Mouse (Mus musculus) frontal cortex, postnatal 36 days (tissue): ENCODE results near the gene Fgfr2.
A peak's percentile ranks its signal among the peaks of the same experiment; 100 is the strongest.
"Not testable (repeated sequence)": the region's sequence is repeated elsewhere in the genome, so short reads cannot be mapped to it uniquely, and the experiment has no call there.

Experiments used
- DNase-seq, 2 experiments: peaks; one replicate each; pipeline ENCODE4 v3.0.0; 2022; ENCODE audit warnings: low spot score in 2 of 2

Gene Fgfr2

DNA sequence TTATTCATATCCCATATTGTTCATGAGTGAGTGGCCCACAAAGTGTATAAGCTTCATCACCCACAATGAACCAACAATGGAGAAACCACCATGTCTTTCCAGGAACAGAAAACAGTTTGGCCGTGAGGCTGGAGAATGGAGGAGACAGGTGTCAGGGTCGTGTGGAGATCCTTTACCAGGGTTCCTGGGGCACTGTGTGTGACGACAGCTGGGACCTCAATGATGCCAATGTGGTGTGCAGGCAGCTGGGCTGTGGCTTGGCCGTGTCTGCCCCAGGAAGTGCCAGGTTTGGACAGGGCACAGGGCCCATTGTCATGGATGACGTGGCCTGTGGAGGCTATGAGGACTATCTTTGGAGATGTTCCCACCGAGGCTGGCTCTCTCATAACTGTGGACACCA is 2049.1 kb downstream of the Fgfr2 start:
- not testable (repeated sequence) for DNase-seq

DNA sequence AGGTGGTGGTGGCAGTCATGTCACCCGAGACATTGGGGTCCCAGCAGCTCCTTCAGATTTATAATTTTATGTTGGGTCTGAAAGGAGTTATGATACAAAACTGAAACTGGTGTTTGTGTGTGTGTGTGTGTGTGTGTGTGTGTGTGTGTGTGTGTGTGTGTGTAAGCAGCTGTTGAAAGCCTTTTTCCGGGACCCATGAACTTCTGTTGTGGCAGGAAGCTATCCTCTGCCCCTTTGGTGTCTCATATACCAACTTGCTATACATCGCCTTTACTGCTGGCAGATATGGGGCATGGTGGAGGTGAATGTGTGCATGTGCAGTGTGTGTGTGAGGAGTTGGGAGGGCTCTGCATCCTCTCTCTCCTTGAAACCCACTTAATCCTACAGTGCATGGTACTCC is 2049.7 kb downstream of the Fgfr2 start:
- DNase-seq: not testable (repeated sequence)

DNA sequence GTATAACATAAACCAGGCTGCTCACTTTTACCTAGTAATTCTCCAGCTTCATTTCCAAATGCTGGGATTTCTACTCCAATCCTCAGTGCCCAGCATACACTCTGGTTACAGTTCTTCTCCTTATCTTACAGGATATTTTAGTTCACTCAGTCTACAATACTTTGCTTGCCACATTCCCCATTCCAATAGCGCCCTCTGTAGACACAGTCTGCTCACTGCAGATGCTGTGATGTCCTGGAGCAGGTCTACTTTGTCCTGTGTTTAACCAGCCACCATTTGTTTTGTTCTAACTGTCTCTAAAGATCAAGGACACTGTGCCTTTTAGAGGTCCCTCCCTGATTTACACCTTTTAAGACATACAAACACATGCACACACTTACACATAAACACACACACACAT is 2055.0 kb downstream of the Fgfr2 start:
- peak; percentile 6 to 17 for DNase-seq

DNA sequence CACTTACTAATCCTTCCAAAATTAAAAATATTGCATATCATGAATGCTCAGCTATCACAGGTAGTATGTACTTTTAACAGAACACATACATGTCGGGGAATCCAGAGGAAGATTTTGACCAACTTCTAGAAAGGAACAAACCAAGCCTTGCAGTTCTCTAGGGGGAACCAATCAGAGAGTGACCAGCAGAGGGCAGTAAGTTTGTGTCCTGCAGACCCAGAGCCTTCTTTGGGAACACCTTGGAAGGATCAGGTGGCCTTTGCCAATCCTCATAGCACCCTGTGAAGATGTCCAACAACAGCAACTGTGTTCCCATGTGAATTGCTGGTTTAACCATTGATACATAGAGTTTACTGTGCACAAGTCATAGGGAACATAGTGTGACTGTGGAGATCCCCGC is 2060.6 kb downstream of the Fgfr2 start:
- peak in 1 of 2 experiments; percentile 1 for DNase-seq

DNA sequence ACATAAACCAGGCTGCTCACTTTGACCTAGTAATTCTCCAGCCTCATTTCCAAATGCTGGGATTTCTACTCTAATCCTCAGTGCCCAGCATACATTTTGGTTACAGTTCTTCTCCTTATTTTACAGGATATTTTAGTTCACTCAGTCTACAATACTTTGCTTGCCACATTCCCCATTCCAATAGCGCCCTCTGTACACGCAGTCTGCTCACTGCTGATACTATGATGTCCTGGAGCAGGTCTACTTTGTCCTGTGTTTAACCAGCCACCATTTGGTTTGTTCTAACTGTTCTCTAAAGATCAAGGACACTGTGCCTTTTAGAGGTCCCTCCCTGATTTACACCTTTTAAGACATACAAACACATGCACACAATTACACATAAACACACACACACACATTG is 2063.3 kb downstream of the Fgfr2 start:
- peak in 1 of 2 experiments; percentile 10 for DNase-seq

DNA sequence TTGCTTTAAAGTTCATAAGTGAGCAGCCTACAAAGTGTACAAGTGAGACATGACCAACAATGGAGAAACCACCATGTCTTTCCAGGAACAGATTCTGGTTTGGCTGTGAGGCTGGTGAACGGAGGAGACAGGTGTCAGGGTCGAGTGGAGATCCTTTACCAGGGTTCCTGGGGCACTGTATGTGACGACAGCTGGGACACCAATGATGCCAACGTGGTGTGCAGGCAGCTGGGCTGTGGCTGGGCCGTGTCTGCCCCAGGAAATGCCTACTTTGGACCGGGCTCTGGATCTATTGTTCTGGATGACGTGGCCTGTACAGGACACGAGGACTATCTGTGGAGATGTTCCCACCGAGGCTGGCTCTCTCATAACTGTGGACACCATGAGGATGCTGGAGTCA is 2065.2 kb downstream of the Fgfr2 start:
- DNase-seq: not testable (repeated sequence)

DNA sequence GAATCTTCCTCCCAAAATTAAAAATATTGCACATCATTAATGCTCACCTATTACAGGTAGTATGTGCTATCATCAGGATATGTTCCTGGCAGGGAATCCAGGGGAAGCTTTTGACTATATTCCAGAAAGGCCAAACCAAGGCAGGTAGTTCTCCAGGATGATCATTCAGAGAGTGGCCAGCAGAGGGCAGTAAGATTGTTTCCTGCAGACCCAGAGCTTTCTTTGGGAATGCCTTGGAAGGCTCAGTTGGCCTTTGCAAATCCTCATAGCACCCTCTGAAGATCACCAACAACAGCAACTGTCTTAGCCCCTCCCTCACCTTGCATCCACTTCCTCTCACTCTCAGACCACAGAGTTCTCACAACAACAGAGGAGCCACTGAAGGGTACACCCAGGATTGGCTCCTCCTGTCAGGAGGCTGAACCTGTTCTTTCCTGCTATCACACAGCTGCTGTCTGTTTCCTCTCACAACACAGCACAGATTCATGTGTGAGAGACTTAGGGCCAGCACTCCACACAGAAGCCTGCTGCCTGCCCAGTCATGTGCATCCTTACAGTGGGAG is 2068.3 kb downstream of the Fgfr2 start:
- no peak for DNase-seq

DNA sequence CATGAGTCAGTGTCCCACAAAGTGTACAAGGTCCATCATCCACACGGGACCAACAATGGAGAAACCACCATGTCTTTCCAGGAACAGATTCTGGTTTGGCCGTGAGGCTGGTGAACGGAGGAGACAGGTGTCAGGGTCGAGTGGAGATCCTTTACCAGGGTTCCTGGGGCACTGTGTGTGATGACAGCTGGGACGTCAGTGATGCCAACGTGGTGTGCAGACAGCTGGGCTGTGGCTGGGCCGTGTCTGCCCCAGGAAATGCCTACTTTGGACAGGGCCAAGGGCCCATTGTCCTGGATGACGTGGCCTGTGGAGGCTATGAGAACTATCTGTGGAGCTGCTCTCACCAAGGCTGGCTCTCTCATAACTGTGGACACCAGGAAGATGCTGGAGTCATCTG is 2073.3 kb downstream of the Fgfr2 start:
- DNase-seq: not testable (repeated sequence)

DNA sequence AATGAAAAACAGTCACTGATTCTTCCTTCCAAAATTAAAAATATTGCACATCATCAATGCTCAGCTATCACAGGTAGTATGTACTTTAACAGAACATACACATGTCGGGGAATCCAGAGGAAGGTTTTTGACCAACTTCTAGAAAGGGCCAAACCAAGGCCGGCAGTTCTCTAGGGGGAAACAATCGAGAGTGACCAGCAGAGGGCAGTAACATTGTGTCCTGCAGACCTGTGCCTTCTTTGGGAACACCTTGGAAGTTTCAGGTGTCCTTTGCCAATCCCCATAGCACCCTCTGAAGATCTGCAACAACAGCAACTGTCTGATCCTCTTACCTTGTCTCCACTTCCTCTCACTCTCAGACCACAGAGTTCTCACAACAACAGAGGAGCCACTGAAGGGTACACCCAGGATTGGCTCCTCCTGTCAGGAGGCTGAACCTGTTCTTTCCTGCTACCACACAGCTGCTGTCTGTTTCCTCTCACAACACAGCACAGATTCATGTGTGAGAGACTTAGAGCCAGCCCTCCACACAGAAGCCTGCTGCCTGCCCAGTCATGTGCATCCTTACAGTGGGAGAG is 2077.8 kb downstream of the Fgfr2 start:
- DNase-seq: not testable (repeated sequence)

DNA sequence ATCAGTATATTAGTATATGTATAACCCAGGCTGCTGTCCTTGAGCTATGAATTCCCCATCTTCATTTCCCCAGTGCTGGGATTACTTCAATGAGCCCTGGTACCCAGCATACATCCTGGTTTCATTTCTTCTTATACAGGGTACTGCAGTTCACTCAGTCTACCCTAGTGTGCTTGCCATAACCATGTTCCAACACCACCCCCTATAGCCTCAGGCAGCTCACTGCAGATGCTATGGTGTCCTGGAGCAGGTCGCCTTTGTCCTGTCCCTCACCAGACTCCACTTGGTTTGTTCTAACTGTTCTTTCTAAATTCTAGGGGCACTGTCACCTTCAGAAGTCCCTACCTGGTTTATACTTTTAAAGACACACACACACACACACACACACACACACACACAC is 2080.5 kb downstream of the Fgfr2 start:
- no peak for DNase-seq

DNA sequence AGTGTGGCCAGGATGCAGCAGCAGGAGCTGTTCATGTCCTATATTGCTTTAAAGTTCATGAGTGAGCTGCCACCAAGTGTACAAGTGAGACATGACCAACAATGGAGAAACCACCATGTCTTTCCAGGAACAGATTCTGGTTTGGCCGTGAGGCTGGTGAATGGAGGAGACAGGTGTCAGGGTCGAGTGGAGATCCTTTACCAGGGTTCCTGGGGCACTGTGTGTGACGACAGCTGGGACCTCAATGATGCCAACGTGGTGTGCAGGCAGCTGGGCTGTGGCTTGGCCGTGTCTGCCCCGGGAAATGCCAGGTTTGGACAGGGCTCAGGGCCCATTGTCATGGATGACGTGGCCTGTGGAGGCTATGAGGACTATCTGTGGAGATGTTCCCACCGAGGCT is 2082.4 kb downstream of the Fgfr2 start:
- not testable (repeated sequence) for DNase-seq

DNA sequence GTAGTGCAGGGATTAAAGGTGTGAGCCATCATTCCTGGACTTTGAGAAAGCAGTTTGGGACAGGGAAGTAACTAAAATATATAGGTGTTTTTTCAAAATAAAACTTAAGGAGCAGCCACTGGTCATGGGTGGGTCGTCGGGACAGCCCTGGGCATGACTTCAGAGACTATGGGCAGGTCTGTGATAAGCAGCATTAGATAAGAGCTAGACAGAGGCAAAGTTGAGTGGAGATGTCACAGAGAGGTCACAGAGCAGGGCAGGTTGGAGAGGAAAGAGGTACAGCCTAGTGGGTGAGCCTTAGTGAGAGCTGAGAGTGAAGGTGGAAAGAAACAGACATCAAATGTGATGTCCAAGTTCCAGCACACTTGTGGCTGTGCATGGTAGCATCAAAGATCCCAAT is 2086.1 kb downstream of the Fgfr2 start:
- DNase-seq: no peak

DNA sequence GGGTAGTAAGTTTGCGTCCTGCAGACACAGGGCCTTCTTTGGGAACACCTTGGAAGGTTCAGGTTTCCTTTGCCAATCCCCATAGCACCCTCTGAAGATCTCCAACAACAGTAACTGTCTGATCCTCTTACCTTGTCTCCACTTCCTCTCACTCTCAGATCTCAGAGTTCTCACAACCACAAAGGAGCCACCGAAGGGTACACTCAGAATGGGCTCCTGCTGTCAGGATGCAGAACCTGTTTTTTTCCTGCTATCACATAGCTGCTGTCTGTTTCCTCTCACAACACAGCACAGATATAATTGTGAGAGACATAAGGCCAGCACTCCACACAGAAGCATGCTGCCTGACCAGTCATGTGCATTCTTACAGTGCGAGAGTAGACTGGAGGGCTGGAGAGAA is 2086.8 kb downstream of the Fgfr2 start:
- DNase-seq: no peak

DNA sequence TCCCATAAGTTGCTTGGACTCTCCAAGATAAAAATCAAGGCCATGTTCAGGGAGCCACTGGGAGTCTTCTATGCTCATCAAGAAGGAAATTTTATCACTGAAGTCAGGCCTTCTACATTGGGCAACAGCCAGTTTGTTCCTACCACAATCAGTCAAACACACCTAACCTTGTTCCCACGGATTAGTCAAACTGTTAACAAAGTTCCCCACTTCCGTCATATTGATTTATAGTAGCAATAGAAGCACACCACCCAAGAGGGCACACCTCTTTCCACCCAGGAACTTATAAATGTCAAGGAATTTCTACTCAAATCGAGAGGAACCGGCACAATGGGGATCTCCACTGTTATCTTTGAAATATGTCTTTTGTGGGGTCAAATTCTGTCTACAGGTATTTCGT is 2091.4 kb downstream of the Fgfr2 start, which contains the start of gene Dmbt1:
Dmbt1 (plus strand) TSS at position 299 of the 400 bp plus-strand sequence.
- DNase-seq: no peak

DNA sequence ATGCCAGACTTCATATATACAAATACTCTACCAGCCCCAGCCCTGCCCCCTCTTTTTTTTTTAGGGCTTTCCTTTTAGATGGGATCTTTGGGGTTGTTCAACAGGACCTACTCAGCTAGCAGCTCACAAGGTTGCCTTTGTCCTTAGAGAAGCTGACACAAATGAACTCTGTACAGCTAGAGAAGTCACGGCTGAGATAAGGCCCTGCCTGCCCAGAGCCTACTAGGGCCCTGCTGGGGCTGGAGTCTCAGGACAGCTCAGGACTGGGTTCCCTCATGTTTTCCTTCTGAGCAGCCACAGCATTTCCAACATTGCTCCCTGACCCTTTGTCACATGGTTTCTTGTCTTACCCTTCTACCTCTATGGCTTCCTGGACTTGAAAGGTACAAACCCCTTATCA is 2095.6 kb downstream of the Fgfr2 start:
- DNase-seq: no peak

DNA sequence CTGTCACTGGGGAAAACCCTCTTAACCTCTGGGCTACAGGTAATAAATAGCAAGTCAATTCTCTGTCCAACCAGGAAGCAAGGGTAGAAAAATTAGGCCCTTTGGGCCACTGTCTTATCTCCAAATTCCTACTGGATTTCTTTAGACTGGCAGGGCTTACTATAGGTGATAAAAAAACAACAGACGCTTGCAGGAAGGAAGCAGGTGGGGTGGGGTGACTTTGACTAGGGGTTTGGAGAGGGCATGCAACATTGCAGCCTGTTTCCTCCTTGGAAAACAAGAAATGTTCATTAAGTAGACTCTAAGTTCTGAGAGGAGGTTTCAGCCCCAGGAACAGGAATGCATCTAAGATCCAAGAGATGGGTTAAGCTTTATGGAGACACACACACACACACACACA is 2098.3 kb downstream of the Fgfr2 start:
- no peak for DNase-seq

DNA sequence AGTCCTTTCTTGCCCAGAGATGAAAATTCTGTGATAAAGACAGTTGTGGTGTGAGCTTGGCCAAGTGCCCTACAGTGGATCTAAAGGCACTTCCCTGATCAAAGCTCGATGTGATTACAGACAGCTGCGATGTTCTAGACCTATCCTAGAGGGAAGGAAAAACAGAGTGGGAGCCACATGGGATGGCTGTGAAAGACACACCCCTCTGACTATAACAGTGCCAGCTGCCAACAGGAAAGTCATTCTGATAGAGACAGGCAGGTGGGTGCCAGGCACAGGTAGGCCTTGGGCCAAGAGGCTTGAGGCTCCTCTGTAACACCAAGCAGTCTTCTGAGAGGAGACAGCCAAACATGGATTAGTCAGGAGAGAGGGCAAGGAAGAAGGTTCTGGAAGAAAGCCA is 2104.0 kb downstream of the Fgfr2 start:
- DNase-seq: no peak

DNA sequence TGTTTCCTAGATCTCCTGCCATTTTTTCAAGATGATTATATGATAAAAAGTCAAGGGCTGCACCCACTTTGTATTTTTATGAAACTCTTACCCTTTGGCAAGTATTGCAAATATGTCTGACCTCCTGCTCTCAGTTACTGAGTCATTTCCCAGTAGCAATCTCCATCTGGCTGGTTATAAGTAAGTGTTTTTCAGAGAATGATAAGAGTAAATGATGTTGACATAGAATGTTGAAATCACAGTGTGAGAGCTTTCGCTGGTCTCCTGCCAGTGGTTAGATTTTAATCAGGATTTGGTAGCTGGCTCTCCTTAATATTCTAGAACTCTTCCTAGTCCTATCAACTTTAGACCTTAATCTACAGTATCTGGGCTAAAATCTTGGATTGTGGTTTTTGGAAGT is 2111.2 kb downstream of the Fgfr2 start:
- DNase-seq: no peak

DNA sequence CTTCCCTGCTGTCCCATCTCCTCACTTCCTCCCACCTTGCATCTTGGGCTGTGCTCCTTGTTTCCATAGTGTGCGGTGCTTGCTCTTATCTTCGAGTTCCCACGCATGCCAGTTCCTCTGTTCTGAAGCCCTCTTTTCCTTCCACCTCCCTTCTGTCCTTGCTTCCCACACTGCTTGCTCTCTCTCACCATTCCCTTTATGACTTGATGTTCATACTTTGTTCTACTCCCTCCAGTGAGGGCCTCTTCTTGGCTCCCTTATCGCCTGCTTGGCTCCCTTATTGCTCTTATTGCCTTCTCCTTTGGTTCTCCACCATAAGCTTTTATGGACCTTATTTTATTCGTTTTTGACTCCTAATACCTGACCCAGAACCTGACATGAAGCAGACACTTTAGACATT is 2114.0 kb downstream of the Fgfr2 start:
- no peak for DNase-seq

DNA sequence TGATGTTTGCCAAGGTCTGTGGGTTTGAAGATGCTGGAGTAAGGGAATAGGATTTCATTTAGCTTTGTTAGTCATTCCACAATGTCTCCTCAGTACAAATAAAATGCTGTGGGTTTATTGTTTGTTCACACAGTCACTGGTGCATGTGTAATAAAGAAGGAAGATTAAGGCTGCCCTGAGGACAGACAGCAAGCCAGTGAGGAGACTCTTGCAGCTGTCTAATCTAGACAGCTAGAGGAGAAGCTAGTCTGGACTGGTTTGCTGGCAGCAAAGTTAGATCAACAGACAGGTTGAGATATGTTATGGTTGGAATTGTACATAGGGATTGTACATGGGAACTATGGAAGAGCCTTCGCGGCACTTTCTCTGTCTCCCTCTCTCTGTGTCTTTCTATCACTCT is 2115.9 kb downstream of the Fgfr2 start:
- DNase-seq: no peak

DNA sequence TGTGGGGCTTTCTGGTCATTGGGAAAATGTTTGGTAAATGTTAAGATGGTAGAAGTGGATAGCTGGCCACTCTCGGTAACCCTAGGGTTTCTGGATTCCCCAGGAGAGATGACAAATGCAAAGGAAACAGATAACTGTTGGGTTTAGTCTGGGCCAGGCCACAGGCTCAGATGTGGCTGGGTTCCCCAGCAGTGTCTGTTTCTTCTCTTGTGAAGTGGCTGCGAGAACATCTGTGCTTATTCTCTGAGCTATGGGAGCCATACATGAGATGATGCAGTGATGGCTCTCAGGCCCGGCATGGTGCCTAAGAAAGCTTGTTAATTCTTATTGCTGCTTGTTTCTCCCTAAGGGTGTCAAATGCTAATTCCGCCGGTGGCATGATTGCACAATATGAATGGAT is 2119.1 kb downstream of the Fgfr2 start:
- DNase-seq: no peak

DNA sequence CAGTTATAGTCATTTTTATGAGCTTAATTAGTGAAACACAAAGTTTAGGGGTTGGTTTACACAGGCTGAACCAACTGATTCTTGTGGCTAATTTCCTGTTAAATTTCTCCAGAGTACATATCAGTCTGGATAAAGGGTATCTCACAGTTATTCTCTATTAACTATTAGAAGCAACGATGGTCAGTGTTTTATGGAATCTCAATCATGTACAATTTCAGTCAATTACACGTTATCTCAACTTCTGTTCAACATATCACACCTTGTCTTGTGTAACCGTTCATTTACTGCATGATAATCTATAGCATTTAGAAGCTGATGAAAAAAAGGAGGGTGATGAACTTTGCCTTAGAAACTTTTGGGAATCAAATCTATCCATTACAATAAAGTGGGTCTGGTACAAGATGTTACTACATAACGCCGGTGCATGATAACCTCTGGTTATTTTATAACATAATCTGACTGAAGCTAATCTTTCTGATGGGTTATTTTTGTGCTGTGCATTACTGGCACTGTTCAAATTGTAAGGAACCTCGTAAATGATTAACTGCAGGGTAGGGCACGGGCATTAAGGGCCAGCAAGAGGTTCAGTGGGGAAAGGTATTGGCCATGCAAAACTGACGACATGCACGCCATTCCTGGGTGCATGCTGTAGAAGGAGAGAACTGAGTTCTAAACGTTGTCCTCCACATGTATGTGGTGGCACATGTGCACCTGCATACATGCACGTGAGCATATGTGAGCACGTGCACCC is 2121.0 kb downstream of the Fgfr2 start:
- DNase-seq: no peak

DNA sequence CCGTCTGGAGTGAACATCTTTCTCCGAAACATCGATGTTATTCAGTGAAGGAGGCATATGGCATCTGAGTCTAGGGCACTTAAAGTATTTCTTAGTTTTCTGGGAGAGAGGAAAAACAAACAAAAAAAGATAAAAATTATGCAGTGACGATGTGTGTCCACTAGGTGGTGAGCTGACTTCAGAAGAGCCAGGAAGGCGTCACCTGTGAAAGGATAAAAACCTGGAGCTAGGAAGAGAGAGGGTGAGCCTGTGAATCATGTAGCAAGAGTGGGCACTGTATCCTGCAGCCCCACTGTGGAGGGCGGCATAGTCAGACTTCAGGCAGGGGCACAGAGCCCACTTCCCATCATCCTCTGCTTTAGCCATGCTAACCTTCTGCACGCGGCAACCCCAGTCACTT is 2129.2 kb downstream of the Fgfr2 start:
- DNase-seq: peak in 1 of 2 experiments; percentile 19
